Mouse (Mus musculus) gastrocnemius, postnatal 14 days (tissue): ENCODE data around the gene Gas2l1. TPM values are rescaled to one million over a fixed set of nuclear protein-coding genes. Genes with fewer than 3 reads are reported as not detected.

ENCODE experiments used
- DNase-seq: peaks from one replicate; pipeline ENCODE4 v3.0.0; 2021; ENCODE audit warnings: mixed read lengths
- intact Hi-C: fragments of 180-260 bp; cut with DNase I; formaldehyde crosslinking; loops from one replicate; pipeline ENCODE4 v1.15.1; 2025; ENCODE audit warnings: low total_unique reads
- microRNA-seq, 2 experiments: library from miRNA; unstranded; fragments of <30 nt; microRNA quantifications; one replicate each; pipeline ENCODE4 v1.2.0; 2021
- total RNA-seq, 2 experiments: library from RNA; stranded (reverse); gene quantifications; 2 replicates each; pipeline ENCODE4 v1.2.3; 2021

Gas2l1 gene
- total RNA-seq, 2 experiments from 2014 or later = 8.4 to 12.0 TPM

- intact Hi-C loops = no loop called here
- no peak for DNase-seq
These were observed 55.6 kb downstream of the Gas2l1 start for GRCm38 (mm10) chr11:5009354-5010074.

- DNase-seq = no peak
These were observed 56.3 kb downstream of the Gas2l1 start for GRCm38 (mm10) chr11:5008867-5009266.

GRCm38 (mm10) chr11:5007186-5007585, 57.9 kb downstream of the Gas2l1 start:
- intact Hi-C loops = no loop called here
- no peak for DNase-seq

More at GRCm38 (mm10) chr11:5008867-5009266, 56.3 kb downstream of the Gas2l1 start:
- intact Hi-C loops = no loop called here

- intact Hi-C loops = no loop called here
These were observed 59.6 kb downstream of the Gas2l1 start for GRCm38 (mm10) chr11:5005528-5005927.

More at GRCm38 (mm10) chr11:5005528-5005927, 59.6 kb downstream of the Gas2l1 start:
- no peak for DNase-seq

Small RNA genes within 50 kb of the gene (microRNA-seq; reads per million reads assigned to microRNA genes)
- gene Gm47296 = 0 reads per million in 2 experiments

Other genes with a start within 250 kb of the Gas2l1 start
- 10 to 100 TPM; 35.2 to 40.9 TPM for gene Nf2, start 215.8 kb downstream of the Gas2l1 start, total RNA-seq
- under 1 TPM; 0.84 to 0.90 TPM for gene Nipsnap1, start 191.4 kb downstream of the Gas2l1 start, total RNA-seq
- gene Thoc5, start 170.0 kb downstream of the Gas2l1 start, total RNA-seq = 10 to 100 TPM; 11.4 to 13.0 TPM
- gene Nefh, start 117.3 kb downstream of the Gas2l1 start, total RNA-seq = under 1 TPM; 0.13 to 0.21 TPM
- 10 to 100 TPM; 31.6 to 41.1 TPM for gene Ap1b1, start 78.5 kb downstream of the Gas2l1 start, total RNA-seq
- gene Rasl10a, start 7.2 kb downstream of the Gas2l1 start, total RNA-seq = under 1 TPM in 1 of 2 experiments, not detected in 1; 0.25 TPM
- gene Rhbdd3, start 33.6 kb upstream of the Gas2l1 start, total RNA-seq = 10 to 100 TPM; 17.8 to 20.2 TPM
- gene Ewsr1, start 33.9 kb upstream of the Gas2l1 start, total RNA-seq = 10 to 100 TPM; 87.0 to 90.4 TPM
- gene Emid1, start 86.9 kb upstream of the Gas2l1 start, total RNA-seq = 10 to 100 TPM; 11.9 to 15.8 TPM
- gene Kremen1, start 196.2 kb upstream of the Gas2l1 start, total RNA-seq = 10 to 100 TPM; 46.8 to 48.1 TPM